Mouse (Mus musculus) right cerebral cortex, postnatal 14 days (tissue): ENCODE measurements around the gene Tmem145.
"Not testable (repeated sequence)": the region's sequence is repeated elsewhere in the genome, so short reads cannot be mapped to it uniquely, and the experiment has no call there.

ENCODE experiments used
- DNase-seq: peaks from one replicate; pipeline ENCODE4 v3.0.0; 2022

Gene Tmem145

DNA sequence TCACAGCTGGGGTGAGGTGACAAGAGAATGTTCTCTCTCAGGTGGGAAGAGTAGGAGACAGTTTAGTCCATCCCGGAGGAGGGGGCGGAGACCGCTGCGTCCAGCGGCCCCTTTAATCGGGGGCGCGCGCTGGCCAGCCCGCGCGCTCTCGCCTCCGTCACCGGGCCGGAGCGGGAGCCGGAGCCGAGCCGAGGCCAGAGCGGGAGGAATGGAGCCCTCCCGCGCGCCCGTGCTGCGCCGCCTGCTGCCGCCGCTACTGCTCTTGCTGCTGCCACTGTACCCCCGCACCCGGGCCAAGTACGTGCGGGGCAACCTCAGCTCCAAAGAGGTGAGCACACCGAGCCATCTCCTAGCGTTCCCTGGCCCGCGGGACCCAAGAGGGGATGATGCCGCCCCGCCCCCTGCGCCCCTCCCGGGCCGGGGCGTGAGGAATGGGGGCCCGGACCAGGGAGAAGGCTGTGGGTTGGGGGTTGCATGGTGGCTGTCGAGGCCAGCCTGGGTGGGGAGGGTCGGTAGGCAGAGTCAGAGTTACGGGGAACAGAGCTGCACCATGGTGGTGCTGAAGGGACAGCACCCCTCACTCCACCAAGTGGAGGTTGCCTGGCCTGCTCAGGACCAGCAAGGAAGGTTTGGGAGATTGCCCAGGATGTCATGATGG, at the start of gene Tmem145:
TSS of gene Tmem145 (plus strand) at position 151 of the 658 bp plus-strand sequence.
- peak; percentile 61 for DNase-seq

DNA sequence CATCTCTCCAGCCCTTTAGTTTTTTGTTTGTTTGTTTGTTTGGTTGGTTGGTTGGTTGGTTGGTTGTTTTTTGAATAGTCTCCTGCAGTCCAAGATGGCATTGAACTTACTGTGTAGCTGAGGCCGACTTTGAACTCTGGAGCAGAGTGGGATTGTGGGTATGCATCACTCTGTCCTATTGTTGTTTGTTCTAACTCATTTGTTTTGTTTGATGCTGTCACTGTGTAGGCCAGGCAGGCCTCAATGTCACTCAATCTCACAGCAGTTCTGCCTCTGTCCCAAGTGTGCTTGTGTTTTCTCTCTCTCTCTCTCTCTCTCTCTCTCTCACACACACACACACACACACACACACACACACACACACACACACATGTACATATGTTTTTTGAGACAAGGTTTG, 44.0 kb upstream of the Tmem145 start:
- DNase-seq: no peak

DNA sequence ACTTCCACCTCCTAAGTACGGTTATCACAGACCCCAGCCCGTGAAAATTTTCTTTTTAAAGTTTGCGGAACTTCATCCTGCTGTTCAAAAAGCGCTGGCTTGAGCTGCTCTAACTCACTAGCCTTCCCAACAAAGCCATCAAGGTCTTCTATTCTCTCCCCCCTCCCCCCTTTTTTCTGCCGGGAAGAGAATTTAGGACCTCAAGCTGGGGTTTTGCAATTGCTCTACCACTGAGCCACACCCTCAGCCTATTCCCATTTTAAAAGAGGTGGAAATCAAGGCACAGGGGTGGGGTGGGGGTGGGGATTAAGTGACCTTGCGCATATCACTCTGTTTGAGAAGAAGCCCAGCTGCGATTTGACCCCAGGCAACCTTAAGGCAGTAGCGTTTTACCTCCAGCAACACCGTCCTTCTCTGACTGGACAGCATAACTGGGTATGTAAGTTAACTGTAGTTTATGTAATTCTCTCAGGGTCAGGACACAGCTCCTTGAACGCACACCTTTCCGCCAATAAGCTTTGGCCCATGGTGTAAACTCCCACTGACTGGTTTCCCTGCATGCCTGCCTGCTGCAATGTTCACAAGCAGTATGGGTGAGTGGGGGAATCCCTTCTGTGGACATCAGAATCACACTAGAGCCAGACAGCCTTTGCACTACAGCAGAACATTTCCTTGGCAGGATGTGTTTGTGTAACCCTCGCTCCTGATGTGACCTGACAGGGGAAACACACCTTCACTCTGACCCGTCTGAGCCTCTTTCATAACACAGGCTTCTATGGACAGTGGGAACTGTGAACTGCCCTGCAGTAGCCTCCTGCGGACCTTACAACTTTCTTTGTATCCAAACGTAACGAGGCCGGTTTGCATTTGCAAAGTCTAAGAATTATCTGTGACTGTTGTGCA, 41.7 kb upstream of the Tmem145 start:
- no peak for DNase-seq

- not testable (repeated sequence) for DNase-seq
Observed at GRCm38 (mm10) chr7:25265743-25266142, 40.2 kb upstream of the Tmem145 start.

DNA sequence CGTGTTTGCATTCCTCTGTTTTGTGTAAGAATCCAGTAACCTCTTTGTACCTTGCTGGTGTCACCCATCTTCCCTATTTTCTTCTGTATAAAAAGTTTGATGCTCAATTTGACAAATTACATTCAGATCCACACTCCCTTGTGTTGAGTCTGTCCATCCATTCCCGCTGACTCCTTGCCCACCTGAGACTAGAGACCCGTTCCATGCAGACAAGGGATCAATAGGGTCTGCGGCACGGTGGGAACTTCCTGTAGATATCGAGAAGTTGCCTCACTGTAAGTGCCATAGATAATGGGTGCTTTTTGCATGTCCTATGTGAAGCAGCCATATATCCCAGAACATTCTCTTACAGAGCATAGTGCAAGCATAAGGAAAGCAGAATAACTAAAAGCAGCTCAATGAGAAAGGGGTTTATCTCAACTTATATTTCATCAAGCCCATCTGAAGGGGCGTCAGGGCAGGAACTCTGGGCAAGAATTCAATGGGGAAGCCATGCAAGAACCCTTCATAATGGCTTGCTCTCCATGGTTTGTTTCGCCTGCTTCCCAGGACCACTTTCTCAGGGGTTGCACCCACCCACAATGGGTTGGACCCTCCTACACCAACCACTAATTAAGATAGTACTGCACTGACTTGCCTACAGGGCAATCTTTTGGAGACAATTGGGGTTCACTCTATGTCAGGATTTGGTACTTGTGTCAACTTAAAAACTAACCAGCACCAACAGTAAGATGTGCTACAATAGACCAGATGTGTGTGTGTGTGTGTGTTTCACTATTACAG, 39.5 kb upstream of the Tmem145 start:
- no peak for DNase-seq

- peak; percentile 96 for DNase-seq
Observed at GRCm38 (mm10) chr7:25267301-25267750, 38.6 kb upstream of the Tmem145 start, which contains the start of gene Cic. Gene Cic, plus strand, starts transcription at chr7:25267704.

GRCm38 (mm10) chr7:25267751-25268463, 38.0 kb upstream of the Tmem145 start:
- DNase-seq: peak; percentile 98

- DNase-seq: no peak
Observed at GRCm38 (mm10) chr7:25268588-25268987, 37.3 kb upstream of the Tmem145 start.

GRCm38 (mm10) chr7:25269029-25269428, 36.9 kb upstream of the Tmem145 start:
- DNase-seq: no peak

GRCm38 (mm10) chr7:25269545-25270271, 36.2 kb upstream of the Tmem145 start:
- DNase-seq: no peak

DNA sequence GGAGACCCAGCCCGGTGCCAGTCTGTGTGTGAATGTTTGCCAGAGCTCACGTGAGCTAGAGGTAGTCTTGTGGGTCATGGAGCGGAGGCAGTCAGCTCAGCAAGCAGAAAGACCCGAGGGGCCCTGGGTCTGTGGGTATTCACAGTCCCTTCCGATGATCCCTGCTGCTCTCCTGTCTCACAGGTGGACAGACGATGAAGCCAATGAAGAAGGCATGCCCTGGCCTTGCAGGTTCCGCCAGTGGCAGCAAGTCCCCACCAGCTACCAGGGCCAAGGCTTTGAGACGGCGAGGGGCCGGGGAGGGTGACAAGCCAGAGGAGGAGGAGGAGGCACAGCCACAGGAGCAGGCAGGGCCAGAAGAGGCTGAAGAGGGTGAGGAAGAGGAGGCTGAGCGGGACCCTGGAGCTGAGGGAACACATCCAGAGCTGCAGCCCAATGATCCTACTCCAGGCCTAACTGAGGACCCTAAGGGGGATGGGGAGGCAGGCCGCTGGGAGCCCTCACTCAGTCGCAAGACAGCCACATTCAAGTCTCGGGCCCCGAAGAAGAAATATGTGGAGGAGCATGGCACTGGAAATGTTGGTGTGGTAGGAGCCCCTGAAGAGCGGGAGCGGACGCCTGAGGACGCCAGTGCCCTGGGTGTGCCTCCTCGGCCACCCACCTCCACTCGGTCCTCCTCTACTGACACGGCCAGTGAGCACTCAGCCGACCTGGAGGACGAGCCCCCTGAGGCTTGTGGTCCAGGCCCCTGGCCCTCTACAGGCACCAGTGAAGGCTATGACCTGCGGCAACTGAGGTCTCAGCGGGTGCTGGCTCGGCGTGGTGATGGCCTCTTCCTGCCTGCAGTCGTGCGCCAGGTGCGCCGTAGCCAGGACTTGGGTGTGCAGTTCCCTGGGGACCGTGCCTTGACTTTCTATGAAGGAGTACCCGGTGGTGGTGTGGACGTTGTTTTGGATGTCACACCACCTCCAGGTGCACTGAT, 35.0 kb upstream of the Tmem145 start:
- no peak for DNase-seq

DNA sequence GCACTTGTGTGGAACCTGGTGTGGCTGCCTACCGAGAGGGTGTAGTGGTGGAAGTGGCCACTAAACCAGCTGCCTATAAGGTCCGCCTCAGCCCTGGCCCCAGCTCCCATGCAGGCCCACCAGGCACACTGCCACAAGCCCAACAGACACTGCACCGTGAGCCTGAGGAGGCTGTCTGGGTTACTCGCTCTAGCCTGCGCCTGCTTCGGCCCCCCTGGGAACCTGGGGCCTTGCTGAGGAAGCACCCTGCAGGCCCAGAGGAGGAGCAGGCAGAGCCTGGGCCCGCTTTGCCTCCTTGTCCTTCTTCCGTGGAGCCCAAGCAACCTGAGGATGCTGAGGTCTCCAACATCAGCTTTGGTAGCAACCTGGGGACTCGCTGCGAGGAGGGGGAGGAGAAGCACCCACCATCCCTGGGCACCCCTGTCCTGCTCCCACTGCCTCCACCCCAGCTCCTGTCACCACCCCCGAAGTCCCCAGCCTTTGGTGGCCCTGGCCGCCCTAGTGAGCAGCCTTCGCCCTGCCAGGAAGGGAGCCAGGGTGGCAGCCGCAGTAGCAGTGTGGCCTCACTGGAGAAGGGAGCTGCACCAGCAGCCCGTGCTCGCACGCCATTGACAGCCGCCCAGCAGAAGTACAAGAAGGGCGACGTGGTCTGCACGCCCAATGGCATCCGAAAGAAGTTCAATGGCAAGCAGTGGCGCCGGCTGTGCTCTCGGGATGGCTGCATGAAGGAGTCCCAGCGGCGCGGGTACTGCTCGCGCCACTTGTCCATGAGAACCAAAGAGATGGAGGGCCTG, 34.1 kb upstream of the Tmem145 start:
- no peak for DNase-seq

DNA sequence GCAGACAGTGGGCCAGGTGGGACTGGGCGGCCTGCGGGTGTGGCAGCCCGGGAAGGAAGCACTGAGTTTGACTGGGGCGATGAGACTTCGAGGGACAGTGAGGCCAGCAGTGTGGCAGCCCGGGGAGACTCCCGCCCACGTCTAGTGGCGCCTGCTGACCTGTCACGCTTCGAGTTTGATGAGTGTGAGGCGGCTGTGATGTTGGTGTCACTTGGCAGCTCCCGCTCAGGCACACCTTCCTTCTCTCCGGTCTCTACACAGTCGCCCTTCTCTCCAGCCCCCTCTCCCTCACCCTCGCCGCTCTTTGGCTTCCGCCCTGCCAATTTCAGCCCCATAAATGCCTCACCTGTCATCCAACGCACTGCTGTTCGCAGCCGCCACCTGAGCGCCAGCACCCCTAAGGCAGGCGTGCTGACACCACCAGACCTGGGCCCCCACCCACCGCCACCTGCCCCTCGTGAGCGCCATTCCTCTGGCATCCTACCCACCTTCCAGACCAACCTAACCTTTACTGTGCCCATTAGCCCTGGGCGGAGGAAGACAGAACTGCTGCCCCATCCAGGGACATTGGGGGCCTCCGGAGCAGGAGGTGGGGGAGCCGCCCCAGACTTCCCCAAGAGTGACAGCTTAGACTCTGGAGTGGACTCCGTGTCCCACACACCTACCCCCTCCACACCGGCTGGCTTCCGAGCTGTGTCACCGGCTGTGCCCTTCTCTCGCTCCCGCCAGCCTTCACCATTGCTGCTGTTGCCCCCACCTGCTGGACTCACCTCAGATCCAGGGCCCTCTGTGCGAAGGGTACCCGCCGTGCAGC, 33.3 kb upstream of the Tmem145 start:
- no peak for DNase-seq

- DNase-seq: no peak
Observed at GRCm38 (mm10) chr7:25273259-25274241, 32.4 kb upstream of the Tmem145 start.

DNA sequence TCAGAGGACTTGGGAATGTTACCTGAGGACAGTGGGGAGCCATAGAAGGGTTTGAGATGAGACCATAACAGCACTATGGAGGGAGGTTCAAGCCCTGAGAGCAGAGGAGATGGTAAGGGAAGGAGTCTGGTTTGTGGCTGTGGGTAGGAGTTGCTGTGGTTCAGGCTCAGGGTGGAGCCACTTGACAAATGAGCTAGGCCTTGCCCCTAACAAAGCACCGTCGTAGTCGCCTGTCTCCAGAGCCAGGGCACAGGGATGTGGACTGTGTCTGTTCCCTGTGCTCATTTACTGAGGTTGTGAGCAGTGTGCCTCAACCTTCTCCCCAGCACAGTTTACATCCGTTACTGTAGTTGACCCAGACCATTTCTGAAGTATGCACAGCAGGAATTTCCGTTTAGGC, 31.3 kb upstream of the Tmem145 start:
- no peak for DNase-seq

DNA sequence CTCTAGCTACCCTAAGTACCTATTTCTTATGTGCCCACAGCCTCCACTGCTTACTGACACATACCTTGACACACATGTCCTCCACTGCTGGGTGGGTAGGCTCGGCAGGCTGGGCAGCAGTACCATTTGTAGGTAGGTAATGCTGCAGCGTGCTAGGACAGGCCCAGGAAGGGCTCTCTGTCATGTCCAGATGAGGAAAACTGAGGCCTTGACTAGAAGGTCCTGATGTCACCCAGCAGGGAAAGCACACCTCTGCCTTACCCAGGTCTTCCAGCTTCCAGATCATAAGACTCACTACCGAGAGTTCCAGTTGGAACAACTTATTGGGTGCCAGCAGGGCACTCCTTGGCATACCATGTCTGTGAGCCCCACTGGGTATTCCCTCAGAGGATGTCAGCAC, 30.9 kb upstream of the Tmem145 start:
- no peak for DNase-seq

- DNase-seq: no peak
Observed at GRCm38 (mm10) chr7:25275555-25276298, 30.2 kb upstream of the Tmem145 start.
